Mouse (Mus musculus) lung, adult 2 months (tissue): ENCODE results near the gene Sash1. TPM values are rescaled to one million over a fixed set of nuclear protein-coding genes. Genes with fewer than 3 reads are reported as not detected.

Experiments
- DNase-seq: peaks from one replicate; pipeline ENCODE4 v3.0.0; 2022
- H3K4me1 ChIP-seq: fragments of 200-500 bp; 2 replicates; pipeline ENCODE4 v1.6.1; 2011; ENCODE audit warnings: low read length; ENCODE audit not compliant: control insufficient read depth, insufficient read depth
- H3K4me3 ChIP-seq: fragments of 200-500 bp; replicated peaks from 2 replicates; pipeline ENCODE3; 2011; ENCODE audit warnings: low read depth, mild to moderate bottlenecking, control low read depth, low read length; ENCODE audit errors: extremely low read depth
- CTCF ChIP-seq: fragments of 200-500 bp; IDR thresholded peaks from 2 replicates; pipeline ENCODE4 v1.5.1; 2011; ENCODE audit warnings: mild to moderate bottlenecking, low read length, control low read depth; ENCODE audit not compliant: insufficient read depth
- POLR2A ChIP-seq: fragments of 200-500 bp; IDR thresholded peaks from 2 replicates; pipeline ENCODE4 v1.6.1; 2011; ENCODE audit warnings: low read depth, mild to moderate bottlenecking, control low read depth, low read length, borderline replicate concordance; ENCODE audit errors: extremely low read depth
- WGBS: fragments of 180-500 bp; shearing (Covaris S2); methylation state at CpG from one replicate; pipeline ENCODE4 v1.1.7; 2018; 5-methylcytosine and 5-hydroxymethylcytosine counted together
- polyA plus RNA-seq: library from polyadenylated mRNA; depleted of rRNA; stranded (reverse); fragments of >200 nt; gene quantifications from 2 replicates; pipeline ENCODE4 v1.2.3, GENCODE M21; 2012

Gene Sash1
- polyA plus RNA-seq, 1 experiment, result 34.9 TPM

DNA sequence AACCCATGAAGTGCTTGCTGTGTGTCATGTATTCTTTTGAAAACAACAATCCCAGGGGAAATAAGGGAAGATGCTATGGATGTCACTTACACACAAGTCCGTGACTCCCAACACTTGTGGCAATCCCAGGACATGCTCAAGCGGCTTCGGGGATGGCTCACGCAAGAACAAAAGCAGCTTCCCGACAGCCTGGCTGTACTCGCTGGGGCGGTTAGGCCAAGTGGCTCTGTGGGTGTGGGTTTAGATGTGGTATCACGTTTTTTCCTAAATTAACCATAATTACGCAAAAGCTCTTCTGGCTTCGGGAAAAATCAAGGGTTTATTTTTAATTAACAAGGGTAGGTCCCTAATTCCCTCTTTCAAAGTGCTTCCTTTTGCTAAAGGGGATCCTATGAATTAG is 59.6 kb downstream of the Sash1 start:
- no peak for TF ChIP-seq CTCF
- TF ChIP-seq POLR2A, result no peak
- Histone ChIP-seq H3K4me1 (peaks cover 7% of the 10 kb centered on the region), H3K4me3 (no peak overlapping the region)
- 84% methylated on average over 10 of the region's 10 CpGs for WGBS
- no peak for DNase-seq

DNA sequence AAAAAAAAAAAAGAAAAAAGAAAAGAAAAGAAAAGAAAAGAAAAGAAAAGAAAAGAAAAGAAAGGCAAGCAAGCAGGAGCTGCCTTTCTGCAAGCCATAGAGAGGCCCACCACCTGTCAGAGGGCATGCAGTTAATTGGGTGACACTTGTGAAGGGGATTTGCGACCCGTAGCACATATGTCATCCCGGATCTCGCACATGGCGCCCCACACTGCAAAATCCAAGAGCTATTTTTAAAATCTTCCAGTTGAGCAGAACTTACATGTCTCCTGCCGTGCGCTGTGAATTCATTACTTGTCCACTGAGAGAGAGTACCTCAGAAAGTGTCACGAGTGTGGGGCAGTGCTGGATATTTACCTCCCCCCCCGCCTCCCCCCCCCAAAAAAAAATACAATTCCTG is 60.0 kb downstream of the Sash1 start:
- peaks cover 7% of the 10 kb centered on the region for H3K4me1 ChIP-seq
- TF ChIP-seq POLR2A (no peak), CTCF (no peak)
- 89% methylated on average over 9 of the region's 9 CpGs for WGBS
- no peak for DNase-seq
- H3K4me3 ChIP-seq, result no peak overlapping the region

DNA sequence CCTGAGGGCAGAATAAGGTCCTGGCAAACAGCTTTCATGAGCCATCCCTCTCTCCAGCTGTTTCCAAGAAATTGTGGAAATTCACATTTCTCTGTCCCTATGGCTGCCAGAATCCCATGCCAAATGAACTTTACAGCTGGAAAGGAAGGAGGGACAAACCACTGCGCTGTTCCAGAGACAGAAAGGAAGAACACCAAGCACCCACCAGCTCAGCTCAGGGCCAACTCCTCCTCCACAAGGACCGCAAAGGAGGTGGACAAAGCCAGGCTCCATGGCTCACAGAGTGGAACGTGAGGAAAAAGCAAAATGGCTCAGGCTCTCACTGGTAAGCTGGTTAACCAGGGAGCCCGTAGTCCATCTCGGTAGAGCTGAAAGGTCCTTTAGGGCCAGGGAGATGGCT is 67.8 kb downstream of the Sash1 start:
- Histone ChIP-seq H3K4me3 (no peak overlapping the region), H3K4me1 (peaks cover 10% of the 10 kb centered on the region)
- TF ChIP-seq CTCF (no peak), POLR2A (no peak)
- no peak for DNase-seq
- WGBS, result 69% methylated on average over 5 of the region's 5 CpGs

DNA sequence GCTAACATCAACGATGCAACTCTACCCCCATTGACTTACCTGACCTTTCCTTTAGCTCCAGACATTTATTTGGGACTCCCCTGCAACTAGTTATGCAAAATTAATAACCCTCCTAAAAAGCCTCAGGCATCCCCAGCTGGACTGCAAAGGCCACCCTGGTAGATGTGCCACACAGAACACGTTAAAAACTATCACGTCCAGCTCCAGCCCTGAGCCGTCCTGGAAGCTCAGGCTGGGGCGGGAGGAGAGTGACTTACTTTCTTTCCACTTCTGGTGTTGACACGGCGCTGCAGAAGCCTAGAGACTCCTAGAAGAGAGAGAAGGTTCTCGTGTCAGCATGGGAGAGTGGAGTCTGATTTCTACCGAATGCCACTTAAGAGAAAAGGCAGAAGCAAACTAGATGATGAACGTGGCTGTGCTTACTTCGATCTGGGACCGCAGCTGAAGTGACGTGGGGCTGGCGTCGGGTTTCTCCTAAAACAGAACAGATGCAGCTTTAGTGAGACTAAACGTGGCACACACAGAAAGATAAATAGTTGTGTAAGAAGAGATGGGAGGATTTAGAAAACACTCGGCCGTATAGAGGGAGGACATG is 71.8 kb downstream of the Sash1 start:
- 57% methylated on average over 18 of the region's 18 CpGs for WGBS
- Histone ChIP-seq H3K4me3 (no peak overlapping the region), H3K4me1 (peaks cover 7% of the 10 kb centered on the region)
- DNase-seq, result no peak
- TF ChIP-seq POLR2A, result no peak
- TF ChIP-seq CTCF, result no peak

DNA sequence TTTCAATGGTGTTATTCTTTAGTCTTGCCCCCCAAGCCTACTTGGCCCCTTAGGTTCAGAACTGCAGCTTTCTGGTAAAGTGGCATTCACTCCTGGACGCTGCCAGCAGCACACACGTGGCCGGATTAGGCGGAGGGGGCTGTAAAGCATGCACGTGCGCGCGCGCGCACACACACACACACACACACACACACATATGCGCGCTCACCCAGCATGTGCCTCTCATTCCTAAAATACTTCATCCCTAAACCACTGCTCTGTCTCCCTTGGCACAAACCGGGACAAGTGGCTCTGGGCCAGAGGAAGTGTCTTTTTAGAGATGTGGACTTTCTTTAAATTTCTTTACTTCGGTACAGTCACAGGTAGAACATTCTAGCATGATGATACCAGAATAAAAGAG is 72.6 kb downstream of the Sash1 start:
- WGBS, result 77% methylated on average over 14 of the region's 14 CpGs
- DNase-seq, result no peak
- Histone ChIP-seq H3K4me1 (peaks cover 7% of the 10 kb centered on the region), H3K4me3 (no peak overlapping the region)
- TF ChIP-seq CTCF, result no peak
- TF ChIP-seq POLR2A, result no peak

DNA sequence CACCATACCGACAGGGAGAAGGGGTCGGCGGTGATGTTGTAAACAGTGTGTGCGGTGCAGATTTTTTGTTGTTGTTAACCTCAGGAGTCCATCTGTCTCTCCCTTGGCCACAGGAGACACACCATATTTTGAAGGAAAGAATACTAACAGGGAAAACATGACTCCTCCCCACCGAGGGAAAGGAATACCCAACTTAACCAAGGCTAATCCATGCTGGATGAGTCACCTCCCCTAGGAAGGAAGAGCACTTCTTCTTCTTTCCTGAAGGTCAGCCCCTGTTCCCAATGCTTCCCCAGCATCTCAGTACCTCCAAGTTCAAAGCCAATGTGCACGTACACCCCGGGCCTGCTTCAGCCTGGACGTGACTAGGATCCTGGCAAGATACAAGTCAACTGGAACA is 73.1 kb downstream of the Sash1 start:
- no peak for DNase-seq
- TF ChIP-seq POLR2A, result no peak
- no peak for TF ChIP-seq CTCF
- WGBS, result 73% methylated on average over 8 of the region's 8 CpGs
- no peak overlapping the region for H3K4me3 ChIP-seq
- peaks cover 4% of the 10 kb centered on the region for H3K4me1 ChIP-seq

DNA sequence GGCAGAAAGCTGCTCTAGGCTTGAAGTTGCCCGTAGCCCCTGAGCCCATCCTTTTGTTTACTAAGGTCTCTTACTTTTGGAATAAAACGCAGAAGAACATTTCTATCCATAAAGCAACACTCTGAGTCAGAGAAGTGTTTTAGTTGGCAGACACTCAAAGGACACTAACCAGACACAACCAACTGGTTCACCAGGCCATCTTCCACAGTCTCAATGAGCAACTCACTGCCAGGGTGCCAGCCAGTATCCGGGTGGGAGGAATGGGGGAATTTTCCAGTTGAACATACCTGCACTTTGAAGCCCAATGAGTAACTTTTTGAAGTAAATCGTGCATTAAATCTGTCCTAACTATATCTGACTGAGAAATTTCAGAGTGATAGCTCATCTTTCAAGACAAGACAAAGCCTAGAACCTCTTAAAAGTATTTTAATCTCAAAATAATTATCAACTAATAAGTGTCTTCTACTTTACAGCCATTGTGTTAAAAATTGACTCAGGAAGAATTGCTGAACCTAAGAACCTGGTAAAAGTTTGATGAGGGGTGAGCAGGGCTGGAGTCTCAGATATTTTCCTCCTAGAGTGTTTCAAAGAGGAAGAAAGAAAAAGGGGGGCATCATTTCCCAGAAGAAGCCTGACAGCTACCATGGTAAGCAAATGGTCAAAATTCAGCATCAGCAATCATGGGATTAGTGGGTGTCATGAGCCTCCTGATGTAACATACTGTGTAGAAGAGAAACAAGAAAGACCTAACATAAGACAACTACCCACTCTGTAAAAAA is 74.4 kb downstream of the Sash1 start:
- DNase-seq, result no peak
- 74% methylated on average over 4 of the region's 4 CpGs for whole genome bisulfite sequencing
- H3K4me3 ChIP-seq, result no peak overlapping the region
- H3K4me1 ChIP-seq, result no peaks in the 10 kb centered on the region; the same call in 1 of the 2 replicates
- TF ChIP-seq CTCF (no peak), POLR2A (no peak)

DNA sequence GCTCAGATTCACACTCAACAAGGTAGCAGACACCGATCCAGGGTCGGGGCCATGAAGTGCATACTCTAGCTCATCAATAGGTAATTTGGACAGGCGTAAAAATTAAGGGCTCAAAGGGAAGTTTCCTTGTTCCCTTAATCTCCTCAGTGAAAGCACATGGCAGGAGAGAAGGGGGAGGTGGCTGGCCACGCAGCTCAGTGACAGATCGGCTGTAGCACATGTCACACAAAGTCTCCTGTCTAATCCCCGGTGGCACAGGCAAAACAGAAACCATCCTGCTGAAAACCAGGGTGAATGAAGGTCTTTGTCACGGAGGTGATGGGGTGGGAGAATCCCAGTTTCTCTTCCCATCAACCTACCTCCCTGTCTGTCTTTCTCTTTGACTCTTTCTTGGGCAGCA is 75.4 kb downstream of the Sash1 start:
- DNase-seq, result no peak
- TF ChIP-seq POLR2A, result no peak
- TF ChIP-seq CTCF, result no peak
- H3K4me3 ChIP-seq, result no peak overlapping the region
- peaks cover 4% of the 10 kb centered on the region for H3K4me1 ChIP-seq
- 85% methylated on average over 7 of the region's 7 CpGs for WGBS

DNA sequence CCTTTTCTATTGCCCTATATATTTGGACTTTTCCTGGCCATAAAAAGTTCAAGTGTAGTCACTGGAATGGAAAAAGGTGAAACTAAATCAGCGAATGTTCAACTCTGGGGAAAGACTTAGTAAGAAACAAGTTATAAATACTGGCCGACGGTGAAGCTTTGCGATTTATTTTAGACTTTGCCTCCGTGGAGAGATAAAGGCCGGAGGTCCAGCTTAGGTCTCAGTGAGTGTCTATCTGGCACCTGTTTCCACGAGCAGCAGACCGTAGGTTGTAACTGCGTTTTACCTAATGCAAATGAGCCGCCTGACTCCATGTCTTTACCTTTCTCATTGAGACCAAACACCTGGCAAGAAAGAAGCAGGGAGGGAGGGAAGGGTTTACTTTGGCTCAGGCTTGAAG is 77.5 kb downstream of the Sash1 start:
- no peak for DNase-seq
- 89% methylated on average over 10 of the region's 10 CpGs for WGBS
- no peak for TF ChIP-seq POLR2A
- TF ChIP-seq CTCF, result no peak
- Histone ChIP-seq H3K4me3 (no peak overlapping the region), H3K4me1 (peaks cover 14% of the 10 kb centered on the region)

DNA sequence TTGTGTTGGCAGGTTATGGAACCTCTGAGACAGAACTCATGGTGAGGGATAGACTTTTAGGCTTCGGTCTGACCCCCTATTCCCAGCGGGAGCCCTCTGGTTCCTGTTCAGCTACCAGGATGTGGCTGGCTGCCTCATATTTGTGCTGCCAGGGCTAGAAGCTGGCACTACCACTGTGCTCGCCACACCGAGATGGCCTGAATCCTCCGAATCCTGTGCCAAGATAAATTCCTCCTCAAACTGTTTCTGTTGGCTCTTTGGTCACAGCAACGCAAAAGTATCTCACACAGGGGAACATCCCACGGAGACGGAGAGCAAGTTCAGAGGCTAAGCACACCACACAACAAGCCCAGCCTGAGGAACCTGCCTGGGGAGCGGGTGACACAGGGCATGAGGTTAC is 78.3 kb downstream of the Sash1 start:
- no peak for DNase-seq
- peaks cover 14% of the 10 kb centered on the region for H3K4me1 ChIP-seq
- 77% methylated on average over 9 of the region's 9 CpGs for WGBS
- no peak overlapping the region for H3K4me3 ChIP-seq
- TF ChIP-seq CTCF, result no peak
- TF ChIP-seq POLR2A, result no peak

DNA sequence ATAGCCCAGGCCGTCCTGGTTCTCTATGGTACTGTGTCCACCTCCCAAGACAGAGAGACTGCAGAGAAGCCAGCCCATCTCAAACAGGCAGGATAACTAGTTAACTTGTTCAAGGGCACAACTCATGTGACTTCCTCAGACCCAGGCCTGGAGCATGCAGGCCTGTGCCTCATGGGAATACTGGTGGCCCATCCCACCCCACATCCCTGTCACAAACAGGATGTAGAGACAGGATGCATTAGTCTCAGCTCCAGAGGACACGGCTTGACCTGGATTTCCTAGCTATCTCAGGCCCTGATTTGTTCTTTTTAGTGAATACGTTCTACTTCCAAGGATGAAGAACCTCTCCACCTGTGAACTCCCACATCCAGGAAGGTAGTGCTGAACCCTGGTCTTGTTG is 80.5 kb downstream of the Sash1 start:
- peaks cover 14% of the 10 kb centered on the region for H3K4me1 ChIP-seq
- TF ChIP-seq CTCF (no peak), POLR2A (no peak)
- no peak for DNase-seq
- WGBS, result 56% methylated on average over 3 of the region's 3 CpGs
- H3K4me3 ChIP-seq, result no peak overlapping the region
